Mouse (Mus musculus): ENCODE measurements at regions not wholly inside any gene's neighbourhood (a gene's known extent, or its start where the extent isn't known, plus 50 kb on each side); places are given as distances from the start of the nearest gene placed in this dataset.

- Histone ChIP-seq H3K9me3 (peaks cover 5% of the 10 kb centered on the region), H3K4me2 (replicated peaks) (peak overlapping the region; percentile 27), H3K36me3 (no peaks in the 10 kb centered on the region), H3K4me1 (no peaks in the 10 kb centered on the region), H3K27me3 (replicated peaks) (no peaks in the 10 kb centered on the region), H3K9ac (no peak overlapping the region), H3K27ac (no peak overlapping the region), H3K4me3 (no peak overlapping the region)
- 32% methylated on average over 10 of the region's 10 CpGs for WGBS
- peak; percentile 50; the same call in 1 of the 2 replicates for ATAC-seq (ENCODE audit: low FRiP score, low read depth)
These were observed 314.3 kb upstream of the Cxadr start for GRCm38 (mm10) chr16:77986884-77987529.

- Histone ChIP-seq H3K27me3 (replicated peaks) (no peaks in the 10 kb centered on the region), H3K4me3 (no peak overlapping the region), H3K36me3 (no peaks in the 10 kb centered on the region), H3K4me1 (no peaks in the 10 kb centered on the region), H3K9ac (no peak overlapping the region), H3K9me3 (no peaks in the 10 kb centered on the region; the same call in 1 of the 2 replicates), H3K4me2 (replicated peaks) (no peak overlapping the region), H3K27ac (no peak overlapping the region)
- 95% methylated on average over 1 of the region's 1 CpGs for WGBS
- ATAC-seq (ENCODE audit: low FRiP score, low read depth), result no peak
These were observed 346.9 kb upstream of the Gm11146 start for GRCm38 (mm10) chr16:77948785-77949184.

GRCm38 (mm10) chr16:77945442-77945841, 343.5 kb upstream of the Gm11146 start:
- ATAC-seq (ENCODE audit: low FRiP score, low read depth), result no peak
- Histone ChIP-seq H3K9me3 (no peaks in the 10 kb centered on the region), H3K27me3 (replicated peaks) (no peaks in the 10 kb centered on the region), H3K36me3 (no peaks in the 10 kb centered on the region), H3K4me2 (replicated peaks) (no peak overlapping the region), H3K4me1 (no peaks in the 10 kb centered on the region), H3K4me3 (no peak overlapping the region), H3K9ac (no peak overlapping the region), H3K27ac (no peak overlapping the region)
- 54% methylated on average over 2 of the region's 2 CpGs for WGBS

- H3K36me3 ChIP-seq, result no peaks in the 10 kb centered on the region
- no peaks in the 10 kb centered on the region for H3K9me3 ChIP-seq
- no peak overlapping the region for H3K9ac ChIP-seq
- no peak for ATAC-seq (ENCODE audit: low FRiP score, low read depth)
- H3K4me1 ChIP-seq, result no peaks in the 10 kb centered on the region
- H3K4me2 ChIP-seq (replicated peaks), result no peak overlapping the region
- H3K4me3 ChIP-seq, result no peak overlapping the region
- WGBS, result 82% methylated on average over 9 of the region's 9 CpGs
- no peak overlapping the region for H3K27ac ChIP-seq
- H3K27me3 ChIP-seq (replicated peaks), result no peaks in the 10 kb centered on the region
These were observed 329.3 kb upstream of the Gm11146 start for GRCm38 (mm10) chr16:77931025-77931723.

- no peak overlapping the region for H3K27ac ChIP-seq
- no peaks in the 10 kb centered on the region for H3K4me1 ChIP-seq
- no peaks in the 10 kb centered on the region for H3K9me3 ChIP-seq
- no peak overlapping the region for H3K4me2 ChIP-seq (replicated peaks)
- no peaks in the 10 kb centered on the region for H3K36me3 ChIP-seq
- H3K27me3 ChIP-seq (replicated peaks), result no peaks in the 10 kb centered on the region
- no peak overlapping the region for H3K4me3 ChIP-seq
- no peak for ATAC-seq (ENCODE audit: low FRiP score, low read depth)
- WGBS, result 56% methylated on average over 6 of the region's 6 CpGs
- H3K9ac ChIP-seq, result no peak overlapping the region
These were observed 312.5 kb upstream of the Gm11146 start for GRCm38 (mm10) chr16:77914160-77915070.

GRCm38 (mm10) chr16:77894247-77894646, 292.4 kb upstream of the Gm11146 start:
- no peaks in the 10 kb centered on the region for H3K36me3 ChIP-seq
- 23% methylated on average over 2 of the region's 2 CpGs for WGBS
- H3K4me3 ChIP-seq, result no peak overlapping the region
- peak; percentile 70 for ATAC-seq (ENCODE audit: low FRiP score, low read depth)
- no peaks in the 10 kb centered on the region for H3K27me3 ChIP-seq (replicated peaks)
- H3K9ac ChIP-seq, result no peak overlapping the region
- peak overlapping the region; percentile 23; the same call in 1 of the 2 replicates for H3K27ac ChIP-seq
- no peaks in the 10 kb centered on the region for H3K4me1 ChIP-seq
- H3K4me2 ChIP-seq (replicated peaks), result no peak overlapping the region
- no peaks in the 10 kb centered on the region for H3K9me3 ChIP-seq

GRCm38 (mm10) chr16:77893690-77894089, 291.8 kb upstream of the Gm11146 start:
- ATAC-seq (ENCODE audit: low FRiP score, low read depth), result peak; percentile 82
- Histone ChIP-seq H3K4me2 (replicated peaks) (no peak overlapping the region), H3K9ac (no peak overlapping the region), H3K4me3 (no peak overlapping the region), H3K27me3 (replicated peaks) (no peaks in the 10 kb centered on the region), H3K27ac (no peak overlapping the region), H3K4me1 (no peaks in the 10 kb centered on the region), H3K9me3 (no peaks in the 10 kb centered on the region), H3K36me3 (no peaks in the 10 kb centered on the region)
- 51% methylated on average over 2 of the region's 2 CpGs for WGBS

GRCm38 (mm10) chr16:77892731-77893130, 290.8 kb upstream of the Gm11146 start:
- Histone ChIP-seq H3K27ac (no peak overlapping the region), H3K27me3 (replicated peaks) (no peaks in the 10 kb centered on the region), H3K9ac (no peak overlapping the region), H3K4me2 (replicated peaks) (no peak overlapping the region), H3K36me3 (no peaks in the 10 kb centered on the region), H3K9me3 (no peaks in the 10 kb centered on the region), H3K4me1 (no peaks in the 10 kb centered on the region), H3K4me3 (no peak overlapping the region)
- WGBS, result 90% methylated on average over 2 of the region's 2 CpGs
- no peak for ATAC-seq (ENCODE audit: low FRiP score, low read depth)

- Histone ChIP-seq H3K27ac (no peak overlapping the region), H3K4me3 (no peak overlapping the region), H3K27me3 (replicated peaks) (no peaks in the 10 kb centered on the region), H3K4me1 (no peaks in the 10 kb centered on the region), H3K36me3 (no peaks in the 10 kb centered on the region), H3K4me2 (replicated peaks) (no peak overlapping the region), H3K9me3 (no peaks in the 10 kb centered on the region), H3K9ac (no peak overlapping the region)
- WGBS, result 89% methylated on average over 11 of the region's 11 CpGs
- no peak for ATAC-seq (ENCODE audit: low FRiP score, low read depth)
These were observed 287.5 kb upstream of the Gm11146 start for GRCm38 (mm10) chr16:77889348-77889747.

- 71% methylated on average over 15 of the region's 15 CpGs for WGBS
These were observed 283.3 kb upstream of the Gm11146 start for GRCm38 (mm10) chr16:77885060-77885679.

GRCm38 (mm10) chr16:77884495-77884894, 282.6 kb upstream of the Gm11146 start:
- no peaks in the 10 kb centered on the region for H3K36me3 ChIP-seq
- no peaks in the 10 kb centered on the region for H3K4me1 ChIP-seq
- no peaks in the 10 kb centered on the region for H3K27me3 ChIP-seq (replicated peaks)
- no peak overlapping the region for H3K4me3 ChIP-seq
- H3K27ac ChIP-seq, result no peak overlapping the region
- WGBS, result 90% methylated on average over 9 of the region's 9 CpGs
- no peak for ATAC-seq (ENCODE audit: low FRiP score, low read depth)
- no peak overlapping the region for H3K9ac ChIP-seq
- no peaks in the 10 kb centered on the region for H3K9me3 ChIP-seq
- H3K4me2 ChIP-seq (replicated peaks), result no peak overlapping the region

More at GRCm38 (mm10) chr16:77885060-77885679, 283.3 kb upstream of the Gm11146 start:
- no peak for ATAC-seq (ENCODE audit: low FRiP score, low read depth)
- Histone ChIP-seq H3K4me2 (replicated peaks) (no peak overlapping the region), H3K4me3 (no peak overlapping the region), H3K27me3 (replicated peaks) (no peaks in the 10 kb centered on the region), H3K36me3 (no peaks in the 10 kb centered on the region), H3K9me3 (no peaks in the 10 kb centered on the region), H3K9ac (no peak overlapping the region), H3K4me1 (no peaks in the 10 kb centered on the region), H3K27ac (no peak overlapping the region)

- H3K27me3 ChIP-seq (replicated peaks), result no peaks in the 10 kb centered on the region
- no peak for ATAC-seq (ENCODE audit: low FRiP score, low read depth)
- no peaks in the 10 kb centered on the region for H3K9me3 ChIP-seq
- H3K9ac ChIP-seq, result no peak overlapping the region
- H3K4me3 ChIP-seq, result no peak overlapping the region
- WGBS, result 89% methylated on average over 1 of the region's 1 CpGs
- H3K36me3 ChIP-seq, result no peaks in the 10 kb centered on the region
- H3K27ac ChIP-seq, result no peak overlapping the region
- no peak overlapping the region for H3K4me2 ChIP-seq (replicated peaks)
- no peaks in the 10 kb centered on the region for H3K4me1 ChIP-seq
These were observed 275.1 kb upstream of the Gm11146 start for GRCm38 (mm10) chr16:77877006-77877405.
